In genomic region chr6:108476797-108477235, GRCm38 (mm10) we compare ENCODE assay signal across 7 mouse cellular contexts.
DNase-seq lines count a peak whose midpoint lies in the region; ATAC-seq and TF ChIP-seq lines count a peak whose summit lies in the region.

No protein-coding gene starts in this region.

- peak; percentile 95 for DNase-seq in adipocyte (ENCODE audit: low spot score)
- peak; percentile 48 for DNase-seq in kidney, postnatal 0 days (ENCODE audit: low spot score)
- peak; percentile 7 to 62 for DNase-seq in monocyte, adult 2 months (ENCODE audit: low read depth in 1 of 2, low spot score in 2 of 2)
- no peak for DNase-seq in left cerebral cortex, postnatal 4 days
- no peak for DNase-seq in gastrocnemius, postnatal 14 days
- no peak for DNase-seq in layer of hippocampus, postnatal 10 days (ENCODE audit: low spot score in 2 of 2)

- H3K36me3 ChIP-seq in kidney, postnatal 0 days (ENCODE audit: insufficient read depth, low read length), result peaks cover 25% of the 10 kb centered on the region

- WGBS in kidney, postnatal 0 days, result 55% methylated on average over 8 of the region's 8 CpGs

- H3K9me3 ChIP-seq in kidney, postnatal 0 days (replicated peaks; ENCODE audit: low read length), result no peaks in the 10 kb centered on the region

- TF ChIP-seq CTCF in bone marrow macrophage, adult 2 months (IDR thresholded peaks at IDR 0.05; ENCODE audit: low read depth, low read length), result no peak
- no peak for TF ChIP-seq CTCF in kidney, postnatal 0 days (IDR thresholded peaks at IDR 0.05; ENCODE audit: low read depth)

- H3K4me2 ChIP-seq in kidney, postnatal 0 days (ENCODE audit: low read length), result no peak overlapping the region

- TF ChIP-seq POLR2A in bone marrow macrophage, adult 2 months (IDR thresholded peaks at IDR 0.05; ENCODE audit: borderline replicate concordance, low read depth, low read length), result no peak

- intact Hi-C loops in left cerebral cortex, postnatal 4 days (cut with DNase I), result no loop called here
- intact Hi-C loops in gastrocnemius, postnatal 14 days (cut with DNase I; ENCODE audit: low total_unique reads), result no loop called here

- no peak overlapping the region for H3K4me3 ChIP-seq in bone marrow macrophage, adult 2 months (ENCODE audit: insufficient read depth, low read length)
- H3K4me3 ChIP-seq in kidney, postnatal 0 days (replicated peaks; ENCODE audit: low read depth, low read length), result no peak overlapping the region

- peak overlapping the region; percentile 46 for H3K27ac ChIP-seq in bone marrow macrophage, adult 2 months (ENCODE audit: insufficient read depth, low read depth, low read length)
- peak overlapping the region; percentile 20; the same call in 1 of the 2 replicates for H3K27ac ChIP-seq in kidney, postnatal 0 days

- no peaks in the 10 kb centered on the region for H3K27me3 ChIP-seq in kidney, postnatal 0 days (ENCODE audit: insufficient read depth, low read length)

- peaks cover 18% of the 10 kb centered on the region for H3K4me1 ChIP-seq in bone marrow macrophage, adult 2 months (ENCODE audit: control insufficient read depth, insufficient read depth, low read length)
- 0 out of 2 replicates have a peak, but pooled peaks cover 3% of the 10 kb centered on the region for H3K4me1 ChIP-seq in kidney, postnatal 0 days (replicated peaks; ENCODE audit: insufficient read depth, low read length)

- H3K9ac ChIP-seq in kidney, postnatal 0 days (ENCODE audit: low read depth, low read length), result no peak overlapping the region

- ATAC-seq in kidney, postnatal 0 days (replicated peaks; ENCODE audit: low FRiP score, low read depth), result no peak

Comparison
In these comparisons a context has a peak if more than half of its experiments do, and no peak if none do; other contexts are left out.
1. DNase-seq: peak in adipocyte (single experiment), kidney, postnatal 0 days (single experiment) and monocyte, adult 2 months (2 of 2); none in left cerebral cortex, postnatal 4 days (single experiment), gastrocnemius, postnatal 14 days (single experiment) and layer of hippocampus, postnatal 10 days (0 of 2).